Mouse (Mus musculus) megakaryocyte, embryonic 14.5 days (primary cell): Measurements from ENCODE around the gene Sun1. TPM values are rescaled to one million over a fixed set of nuclear protein-coding genes. Genes with fewer than 3 reads are reported as not detected.

Source experiments
- H3K27me3 ChIP-seq: replicated peaks from 2 replicates; pipeline ENCODE3; 2012; ENCODE audit warnings: inconsistent platforms
- H3K36me3 ChIP-seq: replicated peaks from 2 replicates; pipeline ENCODE3; 2012; ENCODE audit warnings: low read length, inconsistent platforms, mixed read lengths
- H3K4me1 ChIP-seq: 2 replicates; pipeline ENCODE4 v1.6.1; 2012; ENCODE audit warnings: inconsistent platforms
- H3K4me3 ChIP-seq: replicated peaks from 2 replicates; pipeline ENCODE3; 2012; ENCODE audit warnings: moderate library complexity, mild to moderate bottlenecking, inconsistent platforms
- H3K9me3 ChIP-seq: 2 replicates; pipeline ENCODE4 v1.6.1; 2012; ENCODE audit warnings: inconsistent platforms
- FLI1 ChIP-seq: IDR thresholded peaks from 2 replicates; pipeline ENCODE4 v1.6.1; 2012; ENCODE audit warnings: low read length, inconsistent platforms, mixed read lengths
- GATA1 ChIP-seq: IDR thresholded peaks from 3 replicates; pipeline ENCODE4 v1.6.1; 2012; ENCODE audit warnings: mixed read lengths, low read length, inconsistent platforms, borderline replicate concordance
- polyA plus RNA-seq: library from polyadenylated mRNA; stranded (reverse); fragments of >175 nt; gene quantifications from 2 replicates; pipeline ENCODE4 v1.2.3, GENCODE M21; 2012; ENCODE audit warnings: low replicate concordance; ENCODE audit not compliant: insufficient read depth

The Sun1 gene
- polyA plus RNA-seq, 1 experiment = 3.4 TPM

GRCm38 (mm10) chr5:139281373-139282112, 81.1 kb downstream of the Sun1 start:
- Histone ChIP-seq H3K36me3 (peaks cover 86% of the 10 kb centered on the region), H3K4me3 (no peak overlapping the region), H3K9me3 (no peaks in the 10 kb centered on the region), H3K4me1 (peaks cover 52% of the 10 kb centered on the region), H3K27me3 (no peaks in the 10 kb centered on the region)
- TF ChIP-seq GATA1 (no peak), FLI1 (no peak)

- Histone ChIP-seq H3K9me3 (no peaks in the 10 kb centered on the region), H3K27me3 (no peaks in the 10 kb centered on the region), H3K4me3 (peak overlapping the region; percentile 7), H3K4me1 (peaks cover 58% of the 10 kb centered on the region), H3K36me3 (peaks cover 80% of the 10 kb centered on the region)
- TF ChIP-seq GATA1 (no peak), FLI1 (no peak)
These were observed 81.8 kb downstream of the Sun1 start for GRCm38 (mm10) chr5:139282191-139282590.

GRCm38 (mm10) chr5:139283460-139284180, 83.2 kb downstream of the Sun1 start:
- TF ChIP-seq FLI1 (no peak), GATA1 (no peak)
- Histone ChIP-seq H3K9me3 (no peaks in the 10 kb centered on the region), H3K36me3 (peaks cover 72% of the 10 kb centered on the region), H3K4me3 (no peak overlapping the region), H3K4me1 (peaks cover 72% of the 10 kb centered on the region), H3K27me3 (no peaks in the 10 kb centered on the region)

DNA sequence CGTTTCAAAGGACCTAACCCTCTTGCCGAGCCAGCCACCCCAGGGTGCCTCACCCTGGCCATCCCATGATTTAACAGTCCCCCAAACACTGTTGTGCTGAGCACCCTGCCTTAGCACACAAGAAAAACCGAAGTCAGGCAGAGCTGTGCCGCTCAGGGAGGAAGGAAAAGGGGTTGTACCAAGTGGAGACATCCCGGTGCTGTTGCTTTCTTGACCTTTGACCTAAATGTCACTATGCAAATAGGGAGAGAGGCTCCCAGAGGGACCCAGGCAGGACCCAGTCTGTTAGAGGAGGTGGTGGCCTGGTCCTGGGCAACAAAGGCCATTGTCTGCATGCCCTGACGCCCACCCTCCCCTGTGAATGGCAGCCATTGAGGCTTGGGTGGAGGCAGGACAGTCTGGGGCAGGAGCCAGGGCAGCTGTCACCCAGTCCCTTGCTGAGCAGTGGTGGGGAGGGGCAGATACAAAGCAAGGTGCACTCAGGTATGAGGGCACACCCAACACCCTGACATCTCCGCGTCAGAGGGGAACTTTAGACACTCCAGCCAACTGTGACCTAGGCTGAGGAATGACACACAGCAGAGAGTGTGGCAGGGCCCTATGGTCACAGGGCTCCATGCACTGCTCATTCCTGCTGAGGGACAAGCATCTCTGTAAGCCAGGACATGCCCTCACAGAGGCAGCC, 85.1 kb downstream of the Sun1 start:
- H3K36me3 ChIP-seq = peaks cover 69% of the 10 kb centered on the region

GRCm38 (mm10) chr5:139286142-139286941, 85.9 kb downstream of the Sun1 start:
- H3K4me3 ChIP-seq = peak overlapping the region; percentile 75
- H3K4me1 ChIP-seq = peaks cover 96% of the 10 kb centered on the region
- no peaks in the 10 kb centered on the region for H3K27me3 ChIP-seq
- no peaks in the 10 kb centered on the region for H3K9me3 ChIP-seq
- TF ChIP-seq GATA1 (no peak), FLI1 (no peak)
- peaks cover 69% of the 10 kb centered on the region for H3K36me3 ChIP-seq

More for the DNA sequence above, 85.1 kb downstream of the Sun1 start:
- TF ChIP-seq FLI1 (no peak), GATA1 (no peak)
- H3K4me1 ChIP-seq = peaks cover 90% of the 10 kb centered on the region
- H3K4me3 ChIP-seq = peak overlapping the region; percentile 75
- no peaks in the 10 kb centered on the region for H3K27me3 ChIP-seq
- H3K9me3 ChIP-seq = no peaks in the 10 kb centered on the region

- Histone ChIP-seq H3K36me3 (peaks cover 71% of the 10 kb centered on the region), H3K4me3 (peak overlapping the region; percentile 83), H3K27me3 (no peaks in the 10 kb centered on the region), H3K9me3 (no peaks in the 10 kb centered on the region), H3K4me1 (peaks cover 93% of the 10 kb centered on the region)
- TF ChIP-seq GATA1 (no peak), FLI1 (no peak)
These were observed 86.7 kb downstream of the Sun1 start for GRCm38 (mm10) chr5:139287099-139287498.

DNA sequence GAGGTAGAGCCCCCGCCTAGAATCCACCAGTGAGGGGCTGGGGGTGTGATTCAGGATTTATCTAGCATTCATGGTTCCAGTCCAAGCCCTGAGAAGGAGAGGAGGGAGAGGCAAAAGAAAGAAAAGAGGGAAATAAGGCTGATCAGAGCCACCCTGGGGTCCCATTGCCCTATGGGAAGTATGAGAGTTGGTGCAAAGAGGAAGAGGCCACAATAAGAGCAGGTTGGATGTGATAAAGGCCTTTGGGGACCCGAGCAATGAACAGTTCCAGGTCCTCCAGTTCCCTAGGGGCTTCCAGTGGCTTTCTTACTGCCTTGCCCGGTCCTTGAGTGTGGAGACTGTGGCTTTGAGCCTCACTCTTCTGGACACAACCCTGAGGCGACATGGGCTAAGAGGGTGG, 87.3 kb downstream of the Sun1 start:
- peak overlapping the region; percentile 52 for H3K4me3 ChIP-seq
- peaks cover 93% of the 10 kb centered on the region for H3K4me1 ChIP-seq
- TF ChIP-seq GATA1 = no peak
- TF ChIP-seq FLI1 = no peak
- no peaks in the 10 kb centered on the region for H3K27me3 ChIP-seq
- H3K36me3 ChIP-seq = peaks cover 75% of the 10 kb centered on the region
- no peaks in the 10 kb centered on the region for H3K9me3 ChIP-seq

GRCm38 (mm10) chr5:139288591-139288990, 88.2 kb downstream of the Sun1 start:
- Histone ChIP-seq H3K4me1 (peaks cover 93% of the 10 kb centered on the region), H3K36me3 (peaks cover 76% of the 10 kb centered on the region), H3K4me3 (peak overlapping the region; percentile 48), H3K9me3 (no peaks in the 10 kb centered on the region), H3K27me3 (no peaks in the 10 kb centered on the region)
- TF ChIP-seq GATA1 = no peak
- no peak for TF ChIP-seq FLI1

GRCm38 (mm10) chr5:139290467-139291259, 90.2 kb downstream of the Sun1 start:
- Histone ChIP-seq H3K4me1 (peaks cover 93% of the 10 kb centered on the region), H3K4me3 (no peak overlapping the region), H3K36me3 (peaks cover 77% of the 10 kb centered on the region)

More at GRCm38 (mm10) chr5:139290467-139291259, 90.2 kb downstream of the Sun1 start:
- Histone ChIP-seq H3K9me3 (peaks cover 18% of the 10 kb centered on the region), H3K27me3 (no peaks in the 10 kb centered on the region)
- no peak for TF ChIP-seq FLI1
- TF ChIP-seq GATA1 = no peak
